Mouse (Mus musculus) ES-Bruce4 (cell line): ENCODE results near the gene Neurl2. TPM values are rescaled to one million over a fixed set of nuclear protein-coding genes. Genes with fewer than 3 reads are reported as not detected.
"Not testable (repeated sequence)": the region's sequence is repeated elsewhere in the genome, so short reads cannot be mapped to it uniquely, and the experiment has no call there.

Experiments
- H3K27ac ChIP-seq: 2 replicates; pipeline ENCODE4 v1.5.1; 2012; ENCODE audit warnings: low read length, inconsistent platforms; ENCODE audit not compliant: insufficient read depth
- H3K27me3 ChIP-seq: 2 replicates; pipeline ENCODE4 v1.6.1; 2012; ENCODE audit warnings: mild to moderate bottlenecking, low read length, inconsistent platforms; ENCODE audit not compliant: control insufficient read depth, poor library complexity, insufficient read depth, severe bottlenecking
- H3K36me3 ChIP-seq: 2 replicates; pipeline ENCODE4 v1.6.1; 2012; ENCODE audit warnings: inconsistent platforms, mild to moderate bottlenecking, low read length, moderate library complexity; ENCODE audit not compliant: control insufficient read depth, poor library complexity, insufficient read depth, severe bottlenecking
- H3K4me1 ChIP-seq: one replicate; pipeline ENCODE4 v1.8.1; 2011; ENCODE audit warnings: low read length; ENCODE audit not compliant: control insufficient read depth, insufficient read depth
- H3K4me3 ChIP-seq: 2 replicates; pipeline ENCODE4 v1.5.1; 2011; ENCODE audit warnings: low read depth, mild to moderate bottlenecking, low read length
- H3K9ac ChIP-seq: 2 replicates; pipeline ENCODE4 v1.6.1; 2012; ENCODE audit warnings: low read depth, mild to moderate bottlenecking, inconsistent platforms; ENCODE audit not compliant: poor library complexity, severe bottlenecking
- H3K9me3 ChIP-seq: replicated peaks from 2 replicates; pipeline ENCODE4 v1.6.1; 2012; ENCODE audit warnings: mild to moderate bottlenecking, low read length, inconsistent platforms; ENCODE audit not compliant: control insufficient read depth, poor library complexity, insufficient read depth, severe bottlenecking
- CTCF ChIP-seq: IDR thresholded peaks from one replicate; pipeline ENCODE4 v1.8.1; 2011; ENCODE audit warnings: low read depth, low read length
- EP300 ChIP-seq: IDR thresholded peaks from 2 replicates; pipeline ENCODE4 v1.6.1; 2011; ENCODE audit warnings: low read depth, low read length; ENCODE audit not compliant: insufficient read depth
- POLR2A ChIP-seq: IDR thresholded peaks from one replicate; pipeline ENCODE4 v1.8.1; 2011; ENCODE audit warnings: low read length; ENCODE audit not compliant: insufficient read depth
- polyA plus RNA-seq: library from polyadenylated mRNA; stranded (reverse); fragments of >200 nt; gene quantifications from 2 replicates; pipeline ENCODE4 v1.2.4, GENCODE M21; 2011; ENCODE audit warnings: low read depth; ENCODE audit not compliant: missing spikeins, insufficient read depth, insufficient read length

Gene Neurl2
- polyA plus RNA-seq, 1 experiment, result 2.8 TPM

DNA sequence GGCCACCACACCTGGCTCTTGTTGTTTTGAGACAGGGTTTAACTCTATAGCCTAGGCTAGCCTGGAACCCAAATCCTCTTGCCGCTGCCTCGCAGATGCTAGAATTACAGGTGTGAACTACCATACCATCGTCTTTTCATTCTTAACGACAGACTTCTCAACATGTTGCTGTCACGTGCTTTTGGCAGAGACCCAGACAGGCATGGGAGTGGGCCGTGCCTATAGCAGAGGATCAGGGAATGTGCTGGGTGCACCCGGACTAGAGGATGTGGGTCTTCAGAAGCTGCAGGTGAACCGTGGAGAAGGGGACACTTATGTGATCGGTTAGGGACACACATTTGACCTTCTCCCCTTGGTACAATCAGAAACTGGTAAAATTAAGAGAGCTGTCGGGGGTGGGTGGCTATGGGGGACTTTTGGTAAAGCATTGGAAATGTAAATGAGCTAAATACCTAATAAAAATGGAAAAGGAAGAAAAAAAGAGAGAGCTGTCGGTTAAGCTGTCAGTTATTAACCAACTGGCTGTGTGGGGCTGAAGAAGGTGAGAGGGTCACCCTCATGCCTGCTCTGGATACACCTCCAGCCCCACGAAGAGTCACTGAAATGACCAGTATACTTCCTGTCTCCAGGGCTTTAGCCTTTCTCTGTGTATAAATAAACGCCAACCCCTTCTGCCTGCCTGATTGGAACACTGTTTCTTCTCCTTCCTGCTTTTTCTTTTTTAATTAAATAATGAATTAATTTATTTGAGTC lies 32.8 kb downstream of the Neurl2 start:
- Histone ChIP-seq H3K27me3 (no peaks in the 10 kb centered on the region), H3K9ac (no peak overlapping the region), H3K4me1 (peaks cover 2% of the 10 kb centered on the region), H3K9me3 (no peaks in the 10 kb centered on the region), H3K4me3 (no peak overlapping the region), H3K36me3 (peaks cover 13% of the 10 kb centered on the region), H3K27ac (no peak overlapping the region)
- no peak for TF ChIP-seq EP300
- no peak for TF ChIP-seq CTCF
- no peak for TF ChIP-seq POLR2A

DNA sequence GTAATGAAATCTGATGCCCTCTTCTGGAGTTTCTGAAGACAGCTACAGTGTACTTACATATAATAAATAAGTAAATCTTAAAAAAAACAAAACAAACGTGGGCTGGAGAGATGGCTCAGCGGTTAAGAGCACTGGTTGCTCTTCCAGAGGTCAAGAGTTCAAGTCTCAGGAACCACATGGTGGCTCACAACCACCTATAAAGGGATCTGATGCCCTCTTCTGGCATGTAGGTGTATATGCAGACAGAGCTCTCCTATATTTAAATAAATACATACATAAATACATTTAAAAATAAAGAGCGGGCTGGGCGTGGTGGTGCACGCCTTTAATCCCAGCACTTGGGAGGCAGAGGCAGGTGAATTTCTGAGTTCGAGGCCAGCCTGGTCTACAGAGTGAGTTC lies 34.7 kb downstream of the Neurl2 start:
- H3K36me3 ChIP-seq, result peaks cover 13% of the 10 kb centered on the region

DNA sequence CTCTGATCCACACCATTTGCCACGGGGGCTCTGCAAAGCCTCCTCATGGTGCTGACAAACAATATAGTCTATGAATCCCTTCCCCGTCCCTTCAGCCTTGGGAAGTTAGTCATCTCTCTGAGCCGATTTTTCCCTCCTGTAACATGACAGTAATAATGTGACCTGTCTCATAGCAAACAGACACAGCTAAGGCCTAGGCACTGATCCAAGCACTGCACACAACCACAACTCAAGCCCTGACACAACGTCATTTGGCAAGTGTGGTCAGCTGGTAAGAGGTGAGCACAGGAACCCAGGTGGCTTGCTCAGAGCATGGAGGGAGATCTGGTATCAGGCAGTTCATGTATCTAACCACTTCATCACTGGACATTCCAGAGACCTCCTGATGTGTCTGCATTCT lies 37.4 kb downstream of the Neurl2 start:
- no peak for TF ChIP-seq CTCF
- no peak for TF ChIP-seq EP300
- no peak for TF ChIP-seq POLR2A
- Histone ChIP-seq H3K9me3 (no peaks in the 10 kb centered on the region), H3K4me3 (no peak overlapping the region), H3K9ac (no peak overlapping the region), H3K4me1 (no peaks in the 10 kb centered on the region), H3K36me3 (peaks cover 13% of the 10 kb centered on the region), H3K27me3 (no peaks in the 10 kb centered on the region), H3K27ac (no peak overlapping the region)

More for the DNA sequence above, 34.7 kb downstream of the Neurl2 start:
- H3K27me3 ChIP-seq, H3K9ac ChIP-seq, H3K27ac ChIP-seq, H3K9me3 ChIP-seq, H3K4me3 ChIP-seq, H3K4me1 ChIP-seq: not testable (repeated sequence)

DNA sequence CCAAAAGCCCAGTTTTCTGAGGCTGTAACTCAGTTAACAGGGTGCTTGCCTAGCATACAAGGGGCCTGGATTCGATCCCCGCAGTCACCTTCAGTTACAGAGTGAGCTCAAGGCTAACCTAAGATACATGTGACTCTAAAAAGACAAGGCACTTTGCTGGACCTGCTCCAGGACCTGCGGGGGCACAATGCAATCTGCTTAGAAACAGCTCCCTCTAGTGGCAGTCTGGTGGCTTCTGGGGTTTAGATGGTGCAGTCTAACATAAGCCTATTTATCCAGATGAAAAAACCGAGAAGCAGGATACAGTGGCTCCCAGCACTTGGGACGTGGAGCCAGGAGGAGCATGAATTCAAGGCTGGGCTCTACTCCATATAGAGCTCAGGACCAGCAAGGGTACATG lies 39.0 kb downstream of the Neurl2 start:
- peaks cover 13% of the 10 kb centered on the region for H3K36me3 ChIP-seq
- H3K9me3 ChIP-seq, result no peaks in the 10 kb centered on the region
- no peaks in the 10 kb centered on the region for H3K27me3 ChIP-seq
- no peak overlapping the region for H3K4me3 ChIP-seq
- peaks cover 3% of the 10 kb centered on the region for H3K4me1 ChIP-seq
- H3K9ac ChIP-seq, result no peak overlapping the region
- no peak overlapping the region for H3K27ac ChIP-seq
- TF ChIP-seq CTCF, result peak; percentile 93
- TF ChIP-seq EP300, result 0 out of 2 replicates have a peak, but pooled peaks have one; percentile 17
- no peak for TF ChIP-seq POLR2A

DNA sequence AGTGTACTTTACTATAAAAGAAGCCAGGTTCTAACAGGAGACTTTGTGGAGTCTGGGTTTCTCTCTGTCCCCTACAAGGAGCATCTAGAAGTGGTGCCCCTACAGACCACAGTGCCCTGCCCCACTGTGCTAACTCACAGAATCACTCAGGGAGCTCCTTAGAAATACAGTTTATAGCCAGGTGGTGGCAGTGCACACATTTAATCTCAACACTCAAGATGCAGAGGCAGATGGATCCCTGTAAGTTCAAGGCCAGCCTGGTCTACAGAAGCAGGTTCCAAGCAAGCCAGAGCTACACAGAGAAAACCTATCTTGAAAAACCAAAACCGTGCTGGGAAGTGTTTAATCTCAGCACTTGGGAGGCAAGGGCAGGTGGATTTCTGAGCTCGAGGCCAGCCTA lies 39.5 kb downstream of the Neurl2 start:
- Histone ChIP-seq H3K27ac (peak overlapping the region; percentile 10; the same call in 1 of the 2 replicates), H3K4me1 (peaks cover 7% of the 10 kb centered on the region), H3K27me3 (no peaks in the 10 kb centered on the region), H3K9ac (no peak overlapping the region), H3K4me3 (no peak overlapping the region), H3K9me3 (no peaks in the 10 kb centered on the region), H3K36me3 (peaks cover 13% of the 10 kb centered on the region)
- TF ChIP-seq EP300, result no peak

DNA sequence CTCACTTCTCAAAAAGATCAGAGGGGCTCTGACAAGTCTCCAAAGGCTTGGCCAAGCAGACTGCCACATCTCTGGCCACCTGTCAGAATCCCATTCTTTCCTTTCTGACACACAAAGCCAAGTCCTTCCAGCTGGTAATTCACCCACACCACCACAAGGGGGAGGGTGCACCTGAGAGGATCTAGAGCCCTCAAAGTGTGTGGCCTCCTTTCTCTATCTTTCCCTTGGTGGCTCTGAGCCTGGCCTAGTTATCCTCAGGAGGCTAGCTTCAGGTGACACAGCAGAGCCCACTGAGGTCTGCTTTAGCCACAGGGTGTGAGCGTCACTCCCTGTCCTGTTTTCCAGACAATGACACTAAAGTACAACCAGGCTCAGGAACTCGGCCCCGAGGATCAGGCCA lies 40.0 kb downstream of the Neurl2 start:
- Histone ChIP-seq H3K4me3 (no peak overlapping the region), H3K27me3 (no peaks in the 10 kb centered on the region), H3K27ac (peak overlapping the region; percentile 10; the same call in 1 of the 2 replicates), H3K36me3 (peaks cover 12% of the 10 kb centered on the region), H3K4me1 (peaks cover 12% of the 10 kb centered on the region), H3K9ac (no peak overlapping the region), H3K9me3 (no peaks in the 10 kb centered on the region)
- TF ChIP-seq EP300 (no peak), CTCF (peak; percentile 55)
